Mouse (Mus musculus): ENCODE measurements around the gene Fbxl19. TPM values are rescaled to one million over a fixed set of nuclear protein-coding genes. Genes with fewer than 3 reads are reported as not detected.

The Fbxl19 gene
- 68.7 and 76.0 TPM in 2 replicates for polyA plus RNA-seq (2012; rRNA removed)

DNA sequence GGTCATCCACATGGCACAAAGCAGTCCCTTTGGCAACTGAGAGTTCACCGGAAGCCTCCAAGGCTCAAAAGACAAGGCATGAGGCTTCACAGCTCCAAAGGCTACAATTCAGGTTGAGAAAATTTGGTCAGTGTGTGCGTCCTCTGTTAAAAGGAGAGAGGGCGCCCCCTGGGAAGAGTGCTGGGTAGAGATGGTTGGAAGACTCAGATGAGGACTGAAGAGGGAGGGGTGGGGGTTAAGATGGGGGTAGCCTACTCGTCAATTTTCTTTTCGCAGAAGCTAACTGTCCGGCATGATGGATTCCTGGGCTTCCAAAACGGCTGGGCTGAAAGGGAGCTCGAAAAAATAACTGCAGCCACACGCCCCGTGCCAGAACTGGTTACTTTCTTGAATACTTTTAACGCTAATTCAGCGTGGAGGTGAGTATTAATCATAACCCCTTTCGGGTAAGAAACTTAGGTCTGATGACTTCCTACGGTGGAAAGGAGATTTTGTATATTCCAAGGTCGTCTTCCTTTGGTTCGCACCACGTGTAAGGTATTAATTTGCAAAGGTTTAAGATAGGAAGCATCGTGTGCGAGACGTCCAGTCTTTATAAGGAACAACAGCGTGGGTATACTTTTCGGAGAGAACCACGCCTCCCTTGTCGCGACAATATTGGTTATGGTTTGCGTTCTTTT lies at the start of gene Fbxl19:
Gene Fbxl19, plus strand, starts transcription at position 178 of the 680 bp plus-strand sequence.

DNA sequence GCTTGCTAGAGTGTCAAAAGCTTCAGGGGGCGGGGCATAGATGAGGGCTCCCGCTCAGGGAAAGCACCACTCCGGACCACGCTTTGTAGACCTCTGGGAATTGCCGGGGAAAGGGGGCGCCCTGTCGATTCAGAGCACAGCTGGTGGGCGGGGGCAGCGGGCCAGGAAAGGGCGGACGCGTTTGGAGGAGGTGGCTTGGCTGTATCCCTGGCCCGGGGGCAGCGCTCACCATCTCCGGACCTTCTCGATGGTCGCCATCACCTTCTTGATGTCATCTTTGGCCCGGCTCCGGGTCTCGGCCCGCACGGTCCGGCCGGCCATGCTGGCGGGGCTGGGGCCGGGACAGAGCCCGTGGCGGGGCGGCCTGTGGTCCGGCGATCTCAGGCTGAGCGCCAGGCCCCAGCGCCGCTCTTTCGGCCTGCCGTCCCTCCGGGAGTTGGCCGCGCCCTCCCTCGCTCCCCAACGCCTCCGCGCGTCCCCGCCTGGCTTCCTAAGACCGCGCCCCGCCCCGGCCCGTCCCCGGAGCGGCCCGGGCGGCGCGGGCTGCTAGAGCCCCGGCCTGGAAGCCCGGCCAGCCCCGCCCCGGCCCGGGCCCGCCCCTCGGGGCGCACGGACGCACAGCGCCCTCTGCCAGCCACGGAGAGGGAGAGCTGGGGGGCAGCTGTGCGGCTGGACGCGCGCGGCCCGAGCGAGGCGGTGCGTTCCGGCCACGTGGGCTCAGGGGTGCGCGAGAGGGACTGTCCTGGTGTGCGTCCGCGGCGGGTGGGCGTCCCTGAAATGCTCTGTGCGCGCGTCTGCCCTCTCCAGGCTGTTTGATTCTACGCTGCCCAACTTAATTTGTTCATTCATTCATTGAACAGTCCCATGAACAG lies 35.9 kb upstream of the Fbxl19 start, which contains the start of gene Bcl7c:
Gene Bcl7c, minus strand, starts transcription at position 727 of the 872 bp plus-strand sequence.

DNA sequence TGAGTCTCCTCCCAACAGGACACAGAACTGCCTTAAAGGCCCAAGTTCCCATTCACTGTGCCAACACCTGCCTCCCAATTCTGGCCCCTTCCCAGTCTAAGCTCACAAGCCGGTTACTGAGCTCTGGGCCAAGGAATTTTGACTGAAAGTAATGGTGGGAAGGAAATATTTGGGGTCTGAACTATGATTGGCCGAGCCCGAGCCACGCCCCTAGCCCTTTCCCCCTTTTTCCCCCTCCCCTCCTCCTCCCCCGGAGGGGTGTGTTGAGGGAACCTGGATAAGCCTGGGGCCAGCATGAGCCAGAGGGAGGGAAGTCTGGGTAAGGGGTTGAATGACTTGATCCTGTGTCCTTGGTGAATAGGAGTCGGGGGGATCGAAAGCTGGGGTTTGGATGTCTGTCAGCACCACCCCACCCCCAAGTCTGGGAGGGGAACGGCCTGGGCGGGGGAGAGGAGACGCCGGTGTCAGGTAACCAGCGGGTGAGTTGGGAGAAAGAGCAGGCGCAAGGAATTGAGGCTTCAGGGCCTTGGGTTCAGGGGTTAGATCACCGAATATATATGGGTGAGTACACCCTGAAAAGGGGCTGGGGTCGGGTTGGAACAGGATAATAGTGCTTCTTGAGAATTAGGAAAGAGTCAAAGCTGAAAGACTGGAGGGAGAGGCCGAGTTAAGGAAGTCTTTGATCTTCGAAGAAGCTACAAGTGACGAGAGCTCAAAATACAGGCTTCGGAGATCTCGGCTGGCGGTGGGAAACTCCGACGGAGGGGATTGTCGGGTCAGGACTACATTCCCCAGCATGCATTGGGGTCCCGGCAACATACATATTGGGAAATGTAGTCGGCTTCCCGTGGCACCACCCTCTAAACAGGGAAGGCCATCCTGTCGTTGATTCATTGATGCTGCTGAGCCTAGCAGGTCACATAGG lies 31.6 kb upstream of the Fbxl19 start, which contains the start of gene Ctf1:
Gene Ctf1, plus strand, starts transcription at position 276 of the 925 bp plus-strand sequence.

DNA sequence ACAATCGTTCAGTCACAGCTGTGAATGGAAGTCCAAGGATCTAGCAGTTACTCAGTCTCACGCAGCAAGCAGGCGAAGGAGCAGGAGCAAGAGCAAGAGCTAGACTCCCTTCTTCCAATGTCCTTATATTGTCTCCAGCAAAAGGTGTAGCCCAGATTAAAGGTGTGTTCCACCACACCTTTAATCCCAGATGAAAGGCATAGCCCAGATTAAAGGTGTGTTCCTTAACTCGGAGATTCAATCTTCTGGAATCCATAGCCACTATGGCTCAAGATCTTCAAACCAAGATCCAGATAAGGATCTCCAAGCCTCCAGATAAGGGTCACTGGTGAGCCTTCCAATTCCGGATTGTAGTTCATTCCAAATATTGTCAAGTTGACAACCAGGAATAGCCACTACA lies 12.3 kb upstream of the Fbxl19 start, which contains the start of gene Ctf2:
Gene Ctf2, minus strand, starts transcription at position 101 of the 400 bp plus-strand sequence.

DNA sequence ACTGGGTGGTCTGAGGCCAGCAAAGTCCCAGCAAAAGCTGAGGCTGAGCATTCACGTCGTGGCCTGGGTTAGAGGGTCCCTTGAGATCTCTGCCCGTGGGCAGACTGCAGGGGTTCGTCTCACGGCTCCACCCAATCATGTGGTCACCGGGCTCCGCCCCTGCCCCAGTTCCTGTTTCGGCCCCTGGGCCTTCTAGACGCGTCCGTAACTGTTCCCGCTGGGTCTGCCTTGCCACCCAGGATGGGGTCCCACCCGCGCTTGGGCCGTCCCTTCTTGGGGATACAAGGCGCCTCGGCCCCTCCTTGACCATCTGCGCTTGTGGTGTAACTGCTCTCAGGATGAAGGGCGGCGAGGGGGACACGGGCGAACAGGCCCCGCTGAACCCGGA lies 25.3 kb downstream of the Fbxl19 start, which contains the start of gene Orai3:
Gene Orai3, plus strand, starts transcription at position 165 of the 388 bp plus-strand sequence.

DNA sequence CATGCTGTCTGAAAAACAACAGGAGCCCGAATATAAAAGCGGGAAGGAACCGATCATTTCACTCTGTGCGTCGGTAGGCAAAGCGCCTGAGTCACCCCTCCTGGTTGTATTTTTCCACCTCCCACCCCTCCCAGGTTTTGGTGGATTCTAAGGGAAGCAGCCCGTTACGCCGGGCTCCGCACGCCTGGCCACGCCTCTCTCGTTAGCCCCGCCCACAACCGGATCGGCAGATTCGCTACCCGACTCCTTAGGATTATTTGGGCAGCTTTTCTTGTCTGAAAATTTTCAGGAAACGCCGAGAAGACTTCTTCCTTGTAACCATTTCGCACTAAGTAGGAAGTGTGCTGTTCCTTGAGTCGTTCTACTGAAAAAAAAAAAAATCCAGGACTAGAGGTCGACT lies 32.1 kb downstream of the Fbxl19 start, which contains the start of gene Setd1a:
Gene Setd1a, plus strand, starts transcription at position 245 of the 400 bp plus-strand sequence.

DNA sequence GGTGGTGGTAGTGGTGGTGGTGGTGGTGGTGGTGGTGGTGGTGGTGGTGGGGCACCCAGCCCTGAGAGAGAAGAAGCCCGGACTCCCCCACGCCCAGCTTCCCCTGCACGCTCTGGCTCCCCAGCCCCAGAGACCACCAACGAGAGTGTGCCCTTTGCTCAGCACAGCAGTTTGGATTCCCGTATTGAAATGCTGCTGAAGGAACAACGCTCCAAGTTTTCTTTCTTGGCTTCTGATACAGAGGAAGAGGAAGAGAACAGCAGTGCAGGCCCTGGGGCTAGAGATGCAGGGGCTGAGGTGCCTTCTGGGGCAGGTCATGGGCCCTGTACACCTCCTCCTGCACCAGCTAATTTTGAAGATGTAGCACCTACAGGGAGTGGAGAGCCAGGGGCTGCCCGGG lies 41.0 kb downstream of the Fbxl19 start, which contains the start of gene Gm49388:
Gene Gm49388, plus strand, starts transcription at position 301 of the 400 bp plus-strand sequence.

DNA sequence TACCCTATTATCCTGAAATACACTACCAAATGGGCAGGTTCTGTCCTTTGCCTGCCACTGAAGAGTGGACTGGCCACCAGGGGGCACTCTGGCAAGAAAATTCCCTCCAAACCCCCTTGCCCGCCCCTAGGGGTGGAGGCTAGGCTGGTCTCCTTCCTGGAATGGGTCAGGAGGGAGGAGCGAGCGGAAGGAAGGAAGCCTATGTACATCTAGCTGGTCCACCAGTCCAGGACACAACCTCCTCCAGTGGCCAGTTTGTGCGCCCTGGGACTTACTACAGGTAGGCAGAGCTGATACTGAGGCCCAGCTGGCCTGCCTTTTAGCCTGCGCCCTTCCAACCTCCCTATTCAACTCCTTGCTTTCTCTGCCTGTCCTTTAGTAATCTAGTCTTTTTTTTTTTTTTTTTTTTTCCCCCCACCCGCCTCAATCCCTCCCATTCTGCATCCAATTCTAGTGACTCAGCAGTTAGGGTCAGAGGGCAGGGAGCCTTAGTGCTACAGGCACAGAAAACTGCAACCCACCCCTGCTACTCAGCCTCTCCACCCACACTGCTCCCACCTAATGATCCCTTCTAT lies 56.2 kb downstream of the Fbxl19 start, which contains the start of gene Hsd3b7:
Gene Hsd3b7, plus strand, starts transcription at position 170 of the 575 bp plus-strand sequence.

Other genes with a start within 250 kb of the Fbxl19 start
- 33.9 and 44.8 TPM in 2 replicates for gene Srcap, start 232.6 kb upstream of the Fbxl19 start, polyA plus RNA-seq (2012; rRNA removed)
- 13.3 and 15.7 TPM in 2 replicates for gene Gm42715, start 225.0 kb upstream of the Fbxl19 start, polyA plus RNA-seq (2012; rRNA removed)
- gene Tmem265, start 183.2 kb upstream of the Fbxl19 start, polyA plus RNA-seq (2012; rRNA removed), result 0.75 and 3.4 TPM in 2 replicates
- 62.0 and 70.8 TPM in 2 replicates for gene Phkg2, start 171.2 kb upstream of the Fbxl19 start, polyA plus RNA-seq (2012; rRNA removed)
- 11.7 and 13.2 TPM in 2 replicates for gene Ccdc189, start 155.9 kb upstream of the Fbxl19 start, polyA plus RNA-seq (2012; rRNA removed)
- gene Rnf40, start 155.8 kb upstream of the Fbxl19 start, polyA plus RNA-seq (2012; rRNA removed), result 33.5 and 34.1 TPM in 2 replicates
- 21.3 and 22.4 TPM in 2 replicates for gene Zfp629, start 128.7 kb upstream of the Fbxl19 start, polyA plus RNA-seq (2012; rRNA removed)
- 67.7 and 78.2 TPM in 2 replicates for gene Bcl7c, start 35.6 kb upstream of the Fbxl19 start, polyA plus RNA-seq (2012; rRNA removed)
- gene Ctf1, start 31.8 kb upstream of the Fbxl19 start, polyA plus RNA-seq (2012; rRNA removed), result 33.4 and 51.7 TPM in 2 replicates
- gene Ctf2, start 12.4 kb upstream of the Fbxl19 start, polyA plus RNA-seq (2012; rRNA removed), result 0.27 and 0.30 TPM in 2 replicates
- 51.2 and 60.6 TPM in 2 replicates for gene Orai3, start 25.3 kb downstream of the Fbxl19 start, polyA plus RNA-seq (2012; rRNA removed)
- gene Setd1a, start 32.1 kb downstream of the Fbxl19 start, polyA plus RNA-seq (2012; rRNA removed), result 9.9 and 12.3 TPM in 2 replicates
- 0.06 TPM in 1 of 2 replicates, not detected in the other for gene Gm49388, start 41.1 kb downstream of the Fbxl19 start, polyA plus RNA-seq (2012; rRNA removed)
- gene Hsd3b7, start 56.1 kb downstream of the Fbxl19 start, polyA plus RNA-seq (2012; rRNA removed), result 78.5 and 87.3 TPM in 2 replicates
- 66.0 and 82.3 TPM in 2 replicates for gene Stx4a, start 79.8 kb downstream of the Fbxl19 start, polyA plus RNA-seq (2012; rRNA removed)
- gene Stx1b, start 80.0 kb downstream of the Fbxl19 start, polyA plus RNA-seq (2012; rRNA removed), result 15.2 and 17.7 TPM in 2 replicates
- 23.0 and 25.1 TPM in 2 replicates for gene Zfp646, start 131.7 kb downstream of the Fbxl19 start, polyA plus RNA-seq (2012; rRNA removed)
- 11.1 and 14.6 TPM in 2 replicates for gene Zfp668, start 132.3 kb downstream of the Fbxl19 start, polyA plus RNA-seq (2012; rRNA removed)
- gene Prss53, start 146.4 kb downstream of the Fbxl19 start, polyA plus RNA-seq (2012; rRNA removed), result 6.7 and 8.5 TPM in 2 replicates
- not detected in 2 replicates for gene Gm21974, start 150.9 kb downstream of the Fbxl19 start, polyA plus RNA-seq (2012; rRNA removed)
- 241 and 372 TPM in 2 replicates for gene Vkorc1, start 151.1 kb downstream of the Fbxl19 start, polyA plus RNA-seq (2012; rRNA removed)
- 99.5 and 124 TPM in 2 replicates for gene Bckdk, start 159.5 kb downstream of the Fbxl19 start, polyA plus RNA-seq (2012; rRNA removed)
- gene Kat8, start 168.0 kb downstream of the Fbxl19 start, polyA plus RNA-seq (2012; rRNA removed), result 18.4 and 22.3 TPM in 2 replicates
- gene Prss8, start 185.6 kb downstream of the Fbxl19 start, polyA plus RNA-seq (2012; rRNA removed), result 44.6 and 45.0 TPM in 2 replicates
- 29.0 and 31.2 TPM in 2 replicates for gene Prss36, start 202.2 kb downstream of the Fbxl19 start, polyA plus RNA-seq (2012; rRNA removed)
- gene Fus, start 222.9 kb downstream of the Fbxl19 start, polyA plus RNA-seq (2012; rRNA removed), result 304 and 455 TPM in 2 replicates
- 60.1 and 71.2 TPM in 2 replicates for gene Pycard, start 249.3 kb downstream of the Fbxl19 start, polyA plus RNA-seq (2012; rRNA removed)

All from ovary, adult 2 months (tissue).